ENCODE assay signal across 10 mouse cellular contexts in genomic region chr4:43428180-43428861, GRCm38 (mm10). TPM values are rescaled to one million over a fixed set of nuclear protein-coding genes. Genes with fewer than 3 reads are reported as not detected.
DNase-seq lines count a peak whose midpoint lies in the region; ATAC-seq lines count a peak whose summit lies in the region.
"Had no signal": no experiment of that assay in that cellular context is flagged by ENCODE, and none has a peak within 500 bp of the region (broad histone marks: within the 10 kb centered on the region; RNA-seq: fewer than 3 reads in every experiment).

No protein-coding gene starts in this region.

- no peak for ATAC-seq in forebrain, embryonic 15.5 days (replicated peaks)
- ATAC-seq in limb, embryonic 12.5 days (ENCODE audit: insufficient number of reproducible peaks, insufficient read depth, low FRiP score, low TSS enrichment, low read depth) = no peak
- ATAC-seq in hindbrain, embryonic 16.5 days = peak; percentile 4; the same call in 1 of the 2 replicates
- ATAC-seq in midbrain, embryonic 16.5 days = 0 out of 2 replicates have a peak, but pooled peaks have one; percentile 4

- H3K4me2 ChIP-seq in forebrain, embryonic 15.5 days (replicated peaks) = no peak overlapping the region
- H3K4me2 ChIP-seq in limb, embryonic 12.5 days = 0 out of 2 replicates have a peak overlapping the region, but pooled peaks have one; percentile 30
- H3K4me2 ChIP-seq in hindbrain, embryonic 16.5 days (ENCODE audit: low read length) = peak overlapping the region; percentile 29
- no peak overlapping the region for H3K4me2 ChIP-seq in midbrain, embryonic 16.5 days (ENCODE audit: low read length)

- peaks cover 47% of the 10 kb centered on the region for H3K4me1 ChIP-seq in forebrain, embryonic 10.5 days
- peaks cover 18% of the 10 kb centered on the region; the same call in 1 of the 2 replicates for H3K4me1 ChIP-seq in forebrain, embryonic 15.5 days
- H3K4me1 ChIP-seq in limb, embryonic 12.5 days (replicated peaks) = peaks cover 40% of the 10 kb centered on the region
- H3K4me1 ChIP-seq in limb, embryonic 10.5 days = peaks cover 32% of the 10 kb centered on the region
- peaks cover 8% of the 10 kb centered on the region for H3K4me1 ChIP-seq in hindbrain, embryonic 16.5 days (ENCODE audit: control insufficient read depth, insufficient read depth, low read depth, low read length)
- H3K4me1 ChIP-seq in midbrain, embryonic 16.5 days (ENCODE audit: control insufficient read depth, insufficient read depth, low read length) = peaks cover 7% of the 10 kb centered on the region; the same call in 1 of the 2 replicates

- WGBS in forebrain, embryonic 10.5 days = 23% methylated on average over 16 of the region's 16 CpGs
- WGBS in forebrain, embryonic 15.5 days = 25% methylated on average over 16 of the region's 16 CpGs
- 27% methylated on average over 16 of the region's 16 CpGs for WGBS in limb, embryonic 12.5 days
- 27% methylated on average over 16 of the region's 16 CpGs for WGBS in limb, embryonic 10.5 days
- 28% methylated on average over 16 of the region's 16 CpGs for WGBS in hindbrain, embryonic 16.5 days
- WGBS in midbrain, embryonic 16.5 days = 25% methylated on average over 16 of the region's 16 CpGs

- H3K36me3 ChIP-seq in forebrain, embryonic 10.5 days (replicated peaks) = peaks cover 27% of the 10 kb centered on the region
- H3K36me3 ChIP-seq in forebrain, embryonic 15.5 days = peaks cover 38% of the 10 kb centered on the region
- H3K36me3 ChIP-seq in limb, embryonic 12.5 days = peaks cover 32% of the 10 kb centered on the region
- peaks cover 21% of the 10 kb centered on the region for H3K36me3 ChIP-seq in limb, embryonic 10.5 days
- peaks cover 31% of the 10 kb centered on the region for H3K36me3 ChIP-seq in hindbrain, embryonic 16.5 days (ENCODE audit: control insufficient read depth, insufficient read depth, low read length)
- peaks cover 35% of the 10 kb centered on the region for H3K36me3 ChIP-seq in midbrain, embryonic 16.5 days (ENCODE audit: control insufficient read depth, insufficient read depth, low read length)

- peak overlapping the region; percentile 28 for H3K4me3 ChIP-seq in forebrain, embryonic 10.5 days
- H3K4me3 ChIP-seq in forebrain, embryonic 15.5 days = no peak overlapping the region
- no peak overlapping the region for H3K4me3 ChIP-seq in limb, embryonic 12.5 days (replicated peaks)
- no peak overlapping the region; the same call in 1 of the 2 replicates for H3K4me3 ChIP-seq in limb, embryonic 10.5 days
- H3K4me3 ChIP-seq in hindbrain, embryonic 16.5 days (ENCODE audit: low read length) = no peak overlapping the region
- H3K4me3 ChIP-seq in midbrain, embryonic 16.5 days (ENCODE audit: low read depth, low read length) = no peak overlapping the region

- H3K27me3 ChIP-seq in forebrain, embryonic 10.5 days (ENCODE audit: poor library complexity, severe bottlenecking) = peaks cover 79% of the 10 kb centered on the region
- H3K27me3 ChIP-seq in forebrain, embryonic 15.5 days = peaks cover 13% of the 10 kb centered on the region; the same call in 1 of the 2 replicates
- peaks cover 75% of the 10 kb centered on the region for H3K27me3 ChIP-seq in limb, embryonic 12.5 days
- peaks cover 79% of the 10 kb centered on the region for H3K27me3 ChIP-seq in limb, embryonic 10.5 days (ENCODE audit: low read depth, poor library complexity, severe bottlenecking)
- H3K27me3 ChIP-seq in hindbrain, embryonic 16.5 days (replicated peaks; ENCODE audit: control insufficient read depth, insufficient read depth, low read length) = 0 out of 2 replicates have a peak, but pooled peaks cover 3% of the 10 kb centered on the region
- peaks cover 4% of the 10 kb centered on the region; the same call in 1 of the 2 replicates for H3K27me3 ChIP-seq in midbrain, embryonic 16.5 days (ENCODE audit: control insufficient read depth, insufficient read depth, low read depth, low read length)

- DNase-seq in forebrain, embryonic 10.5 days (ENCODE audit: extremely low spot score, low spot score) = no peak
- DNase-seq in limb, embryonic 10.5 days (ENCODE audit: low spot score) = no peak
- no peak for DNase-seq in right cerebral cortex, adult 2 months (ENCODE audit: low spot score in 2 of 2)
- DNase-seq in testis, postnatal 10 days (ENCODE audit: low spot score) = no peak
- DNase-seq: cerebellum, adult 11-12 months; lung, postnatal 14 days had no signal

- H3K27ac ChIP-seq in forebrain, embryonic 10.5 days = no peak overlapping the region
- no peak overlapping the region for H3K27ac ChIP-seq in forebrain, embryonic 15.5 days (replicated peaks)
- no peak overlapping the region for H3K27ac ChIP-seq in limb, embryonic 12.5 days
- no peak overlapping the region for H3K27ac ChIP-seq in limb, embryonic 10.5 days
- no peak overlapping the region for H3K27ac ChIP-seq in hindbrain, embryonic 16.5 days (ENCODE audit: low read depth, low read length)
- H3K27ac ChIP-seq in midbrain, embryonic 16.5 days (ENCODE audit: low read length) = no peak overlapping the region

- no peak overlapping the region; the same call in 1 of the 2 replicates for H3K9ac ChIP-seq in forebrain, embryonic 15.5 days (replicated peaks)
- H3K9ac ChIP-seq in limb, embryonic 12.5 days (replicated peaks) = no peak overlapping the region
- 0 out of 2 replicates have a peak overlapping the region, but pooled peaks have one; percentile 26 for H3K9ac ChIP-seq in hindbrain, embryonic 16.5 days (ENCODE audit: low read depth, low read length)
- H3K9ac ChIP-seq in midbrain, embryonic 16.5 days (ENCODE audit: low read depth, low read length) = peak overlapping the region; percentile 45; the same call in 1 of the 2 replicates

- H3K9me3 ChIP-seq in forebrain, embryonic 10.5 days = no peaks in the 10 kb centered on the region
- no peaks in the 10 kb centered on the region for H3K9me3 ChIP-seq in forebrain, embryonic 15.5 days
- H3K9me3 ChIP-seq in limb, embryonic 12.5 days = no peaks in the 10 kb centered on the region
- no peaks in the 10 kb centered on the region for H3K9me3 ChIP-seq in limb, embryonic 10.5 days (replicated peaks)
- H3K9me3 ChIP-seq in hindbrain, embryonic 16.5 days (ENCODE audit: control insufficient read depth, low read length) = no peaks in the 10 kb centered on the region
- no peaks in the 10 kb centered on the region for H3K9me3 ChIP-seq in midbrain, embryonic 16.5 days (replicated peaks; ENCODE audit: control insufficient read depth, low read length, poor library complexity, severe bottlenecking)

RNA-seq across cellular contexts. Expression of gene Fam166b, which starts 0.6 kb away (rescaled TPM):
- 0.10 and 0.17 TPM in 2 replicates for polyA plus RNA-seq in forebrain, embryonic 10.5 days (2016; fragmentation: Nextera tagmentation; extraction: Ambion mirVana)
- polyA plus RNA-seq in forebrain, embryonic 15.5 days (2015; fragmentation: Nextera tagmentation; extraction: Ambion mirVana) = 0.65 and 0.70 TPM in 2 replicates
- 0.24 TPM in 1 of 2 replicates, not detected in the other for polyA plus RNA-seq in limb, embryonic 12.5 days (2016; fragmentation: Nextera tagmentation; extraction: Ambion mirVana)
- polyA plus RNA-seq in limb, embryonic 10.5 days (2016; fragmentation: Nextera tagmentation; extraction: Ambion mirVana) = 0.18 TPM in 1 of 2 replicates, not detected in the other
- polyA plus RNA-seq in hindbrain, embryonic 16.5 days (2015; fragmentation: Nextera tagmentation; extraction: Ambion mirVana) = 1.1 and 1.4 TPM in 2 replicates
- polyA plus RNA-seq in midbrain, embryonic 16.5 days (2015; fragmentation: Nextera tagmentation; extraction: Ambion mirVana) = 1.6 and 2.3 TPM in 2 replicates

RNA-seq across cellular contexts. Expression of gene Tesk1, which starts 13.4 kb away (rescaled TPM):
- polyA plus RNA-seq in forebrain, embryonic 10.5 days (2016; fragmentation: Nextera tagmentation; extraction: Ambion mirVana) = 3.2 and 3.5 TPM in 2 replicates
- polyA plus RNA-seq in forebrain, embryonic 15.5 days (2015; fragmentation: Nextera tagmentation; extraction: Ambion mirVana) = 10.7 and 12.5 TPM in 2 replicates
- 13.3 TPM in 2 replicates for polyA plus RNA-seq in limb, embryonic 12.5 days (2016; fragmentation: Nextera tagmentation; extraction: Ambion mirVana)
- 7.5 and 9.7 TPM in 2 replicates for polyA plus RNA-seq in limb, embryonic 10.5 days (2016; fragmentation: Nextera tagmentation; extraction: Ambion mirVana)
- polyA plus RNA-seq in hindbrain, embryonic 16.5 days (2015; fragmentation: Nextera tagmentation; extraction: Ambion mirVana) = 8.9 and 9.2 TPM in 2 replicates
- 10.7 and 11.2 TPM in 2 replicates for polyA plus RNA-seq in midbrain, embryonic 16.5 days (2015; fragmentation: Nextera tagmentation; extraction: Ambion mirVana)

RNA-seq across cellular contexts. Expression of gene Cd72, which starts 26.1 kb away (rescaled TPM):
- polyA plus RNA-seq in forebrain, embryonic 10.5 days (2016; fragmentation: Nextera tagmentation; extraction: Ambion mirVana) = 2.3 and 2.4 TPM in 2 replicates
- 4.3 TPM in 2 replicates for polyA plus RNA-seq in forebrain, embryonic 15.5 days (2015; fragmentation: Nextera tagmentation; extraction: Ambion mirVana)
- 2.7 and 3.5 TPM in 2 replicates for polyA plus RNA-seq in limb, embryonic 12.5 days (2016; fragmentation: Nextera tagmentation; extraction: Ambion mirVana)
- polyA plus RNA-seq in limb, embryonic 10.5 days (2016; fragmentation: Nextera tagmentation; extraction: Ambion mirVana) = 2.0 and 2.3 TPM in 2 replicates
- polyA plus RNA-seq in hindbrain, embryonic 16.5 days (2015; fragmentation: Nextera tagmentation; extraction: Ambion mirVana) = 5.1 and 5.3 TPM in 2 replicates
- polyA plus RNA-seq in midbrain, embryonic 16.5 days (2015; fragmentation: Nextera tagmentation; extraction: Ambion mirVana) = 5.0 and 5.8 TPM in 2 replicates

RNA-seq across cellular contexts. Expression of gene Rusc2, which starts 46.5 kb away (rescaled TPM):
- 7.4 and 8.4 TPM in 2 replicates for polyA plus RNA-seq in forebrain, embryonic 10.5 days (2016; fragmentation: Nextera tagmentation; extraction: Ambion mirVana)
- 59.8 and 64.3 TPM in 2 replicates for polyA plus RNA-seq in forebrain, embryonic 15.5 days (2015; fragmentation: Nextera tagmentation; extraction: Ambion mirVana)
- 8.0 and 14.3 TPM in 2 replicates for polyA plus RNA-seq in limb, embryonic 12.5 days (2016; fragmentation: Nextera tagmentation; extraction: Ambion mirVana)
- 3.4 and 5.8 TPM in 2 replicates for polyA plus RNA-seq in limb, embryonic 10.5 days (2016; fragmentation: Nextera tagmentation; extraction: Ambion mirVana)
- 70.8 and 86.8 TPM in 2 replicates for polyA plus RNA-seq in hindbrain, embryonic 16.5 days (2015; fragmentation: Nextera tagmentation; extraction: Ambion mirVana)
- polyA plus RNA-seq in midbrain, embryonic 16.5 days (2015; fragmentation: Nextera tagmentation; extraction: Ambion mirVana) = 85.4 and 89.0 TPM in 2 replicates

RNA-seq across cellular contexts. Expression of gene Sit1, which starts 55.2 kb away (rescaled TPM):
- polyA plus RNA-seq in forebrain, embryonic 10.5 days (2016; fragmentation: Nextera tagmentation; extraction: Ambion mirVana) = not detected in 2 replicates
- polyA plus RNA-seq in forebrain, embryonic 15.5 days (2015; fragmentation: Nextera tagmentation; extraction: Ambion mirVana) = not detected in 2 replicates
- polyA plus RNA-seq in limb, embryonic 12.5 days (2016; fragmentation: Nextera tagmentation; extraction: Ambion mirVana) = not detected in 2 replicates
- polyA plus RNA-seq in limb, embryonic 10.5 days (2016; fragmentation: Nextera tagmentation; extraction: Ambion mirVana) = not detected in 2 replicates
- not detected in 2 replicates for polyA plus RNA-seq in hindbrain, embryonic 16.5 days (2015; fragmentation: Nextera tagmentation; extraction: Ambion mirVana)
- not detected in 2 replicates for polyA plus RNA-seq in midbrain, embryonic 16.5 days (2015; fragmentation: Nextera tagmentation; extraction: Ambion mirVana)

Comparison
In these comparisons a context has a peak if more than half of its experiments do, and no peak if none do; other contexts are left out.
1. ATAC-seq: peak in hindbrain, embryonic 16.5 days (single experiment) and midbrain, embryonic 16.5 days (single experiment); none in forebrain, embryonic 15.5 days (single experiment) and limb, embryonic 12.5 days (single experiment).
2. H3K4me2 ChIP-seq: peak in limb, embryonic 12.5 days (single experiment) and hindbrain, embryonic 16.5 days (single experiment); none in forebrain, embryonic 15.5 days (single experiment) and midbrain, embryonic 16.5 days (single experiment).
3. H3K9ac ChIP-seq: peak in hindbrain, embryonic 16.5 days (single experiment) and midbrain, embryonic 16.5 days (single experiment); none in forebrain, embryonic 15.5 days (single experiment) and limb, embryonic 12.5 days (single experiment).